Mouse (Mus musculus): ENCODE measurements at regions not wholly inside any gene's neighbourhood (a gene's known extent, or its start where the extent isn't known, plus 50 kb on each side); places are given as distances from the start of the nearest gene placed in this dataset.

GRCm38 (mm10) chr16:76958597-76959392 lies 54.7 kb upstream of the Usp25 start:
- no peak overlapping the region for H3K27ac ChIP-seq (ENCODE audit: low read depth)
- H3K4me3 ChIP-seq (ENCODE audit: low read depth, low read length): no peak overlapping the region
- DNase-seq (ENCODE audit: low spot score) (peak; percentile 8), ATAC-seq (ENCODE audit: insufficient read depth, low read depth) (no peak)
- no peak overlapping the region for H3K9ac ChIP-seq (replicated peaks; ENCODE audit: low read depth, low read length)
- H3K4me2 ChIP-seq (ENCODE audit: low read depth, low read length): no peak overlapping the region
- no peaks in the 10 kb centered on the region for H3K36me3 ChIP-seq (replicated peaks; ENCODE audit: control insufficient read depth, insufficient read depth, low read length)
- H3K27me3 ChIP-seq (ENCODE audit: control insufficient read depth, insufficient read depth, low read length): no peaks in the 10 kb centered on the region
- 47% methylated on average over 7 of the region's 7 CpGs for WGBS
- TF ChIP-seq CTCF (IDR thresholded peaks at IDR 0.05; ENCODE audit: low read depth) (no peak), EP300 (IDR thresholded peaks at IDR 0.05; ENCODE audit: low read depth) (no peak)
- H3K9me3 ChIP-seq (replicated peaks; ENCODE audit: control insufficient read depth, low read length): no peaks in the 10 kb centered on the region
- no peaks in the 10 kb centered on the region for H3K4me1 ChIP-seq (ENCODE audit: control insufficient read depth, insufficient read depth)

DNA sequence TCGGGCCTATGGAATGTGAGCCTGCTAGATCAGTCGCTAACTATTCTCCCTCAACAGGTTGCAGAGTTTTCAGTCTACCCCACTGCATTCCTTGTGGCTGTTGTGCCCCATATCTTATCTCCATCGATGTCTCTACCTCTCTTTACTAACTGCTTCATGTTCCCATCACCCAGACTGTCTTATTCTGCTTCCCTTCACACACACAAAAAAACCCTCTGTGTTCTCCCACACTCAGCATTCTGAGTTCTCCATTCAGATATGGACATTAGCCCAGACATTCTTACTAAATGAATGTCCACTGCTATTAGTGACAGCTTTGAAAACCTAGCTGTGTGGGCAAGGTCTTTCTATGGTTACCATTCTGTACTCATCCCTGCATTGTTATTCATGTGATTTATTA lies 56.0 kb upstream of the Usp25 start:
- Histone ChIP-seq H3K9me3 (replicated peaks; ENCODE audit: control insufficient read depth, low read length) (no peaks in the 10 kb centered on the region), H3K27me3 (ENCODE audit: control insufficient read depth, insufficient read depth, low read length) (no peaks in the 10 kb centered on the region), H3K4me2 (ENCODE audit: low read depth, low read length) (no peak overlapping the region), H3K4me1 (ENCODE audit: control insufficient read depth, insufficient read depth) (no peaks in the 10 kb centered on the region), H3K9ac (replicated peaks; ENCODE audit: low read depth, low read length) (no peak overlapping the region), H3K27ac (ENCODE audit: low read depth) (no peak overlapping the region), H3K36me3 (replicated peaks; ENCODE audit: control insufficient read depth, insufficient read depth, low read length) (no peaks in the 10 kb centered on the region), H3K4me3 (ENCODE audit: low read depth, low read length) (no peak overlapping the region)
- ATAC-seq (ENCODE audit: insufficient read depth, low read depth) (no peak), DNase-seq (ENCODE audit: low spot score) (no peak)
- TF ChIP-seq CTCF (IDR thresholded peaks at IDR 0.05; ENCODE audit: low read depth) (no peak), EP300 (IDR thresholded peaks at IDR 0.05; ENCODE audit: low read depth) (no peak)
- WGBS: 35% methylated on average over 3 of the region's 3 CpGs

DNA sequence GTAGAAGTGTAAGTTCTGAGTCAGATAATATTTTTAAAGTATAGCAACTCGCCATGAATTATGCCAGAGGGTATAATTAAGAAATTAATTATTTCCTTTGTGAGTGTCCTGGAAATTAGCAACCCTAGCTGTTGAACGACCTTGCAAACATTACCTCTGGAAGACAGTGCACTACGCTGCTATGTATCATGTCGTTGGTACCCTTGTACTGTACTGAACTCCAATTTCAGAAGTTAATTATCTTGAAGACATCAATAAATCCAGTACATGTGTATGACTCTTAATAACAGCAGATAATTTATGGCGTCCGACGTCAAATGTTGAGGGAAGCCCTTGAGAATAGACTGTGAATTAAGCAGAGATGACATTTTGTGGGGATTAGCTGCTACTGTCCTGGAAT lies 56.4 kb upstream of the Usp25 start:
- Histone ChIP-seq H3K9ac (replicated peaks; ENCODE audit: low read depth, low read length) (no peak overlapping the region), H3K27ac (ENCODE audit: low read depth) (no peak overlapping the region), H3K4me2 (ENCODE audit: low read depth, low read length) (no peak overlapping the region), H3K27me3 (ENCODE audit: control insufficient read depth, insufficient read depth, low read length) (no peaks in the 10 kb centered on the region), H3K4me3 (ENCODE audit: low read depth, low read length) (no peak overlapping the region), H3K4me1 (ENCODE audit: control insufficient read depth, insufficient read depth) (no peaks in the 10 kb centered on the region), H3K36me3 (replicated peaks; ENCODE audit: control insufficient read depth, insufficient read depth, low read length) (no peaks in the 10 kb centered on the region), H3K9me3 (replicated peaks; ENCODE audit: control insufficient read depth, low read length) (no peaks in the 10 kb centered on the region)
- ATAC-seq (ENCODE audit: insufficient read depth, low read depth) (no peak), DNase-seq (ENCODE audit: low spot score) (no peak)
- 75% methylated on average over 7 of the region's 7 CpGs for WGBS
- TF ChIP-seq CTCF (IDR thresholded peaks at IDR 0.05; ENCODE audit: low read depth) (no peak), EP300 (IDR thresholded peaks at IDR 0.05; ENCODE audit: low read depth) (no peak)

- Histone ChIP-seq H3K9ac (replicated peaks; ENCODE audit: low read depth, low read length) (no peak overlapping the region), H3K27me3 (ENCODE audit: control insufficient read depth, insufficient read depth, low read length) (no peaks in the 10 kb centered on the region), H3K4me2 (ENCODE audit: low read depth, low read length) (no peak overlapping the region), H3K4me1 (ENCODE audit: control insufficient read depth, insufficient read depth) (no peaks in the 10 kb centered on the region), H3K27ac (ENCODE audit: low read depth) (no peak overlapping the region), H3K9me3 (replicated peaks; ENCODE audit: control insufficient read depth, low read length) (no peaks in the 10 kb centered on the region), H3K4me3 (ENCODE audit: low read depth, low read length) (no peak overlapping the region), H3K36me3 (replicated peaks; ENCODE audit: control insufficient read depth, insufficient read depth, low read length) (no peaks in the 10 kb centered on the region)
- no peak for DNase-seq (ENCODE audit: low spot score)
- WGBS: 64% methylated on average over 10 of the region's 10 CpGs
- TF ChIP-seq CTCF (IDR thresholded peaks at IDR 0.05; ENCODE audit: low read depth): no peak
- TF ChIP-seq EP300 (IDR thresholded peaks at IDR 0.05; ENCODE audit: low read depth): no peak
- no peak for ATAC-seq (ENCODE audit: insufficient read depth, low read depth)
Observed at GRCm38 (mm10) chr16:76950836-76951486, 62.5 kb upstream of the Usp25 start.

DNA sequence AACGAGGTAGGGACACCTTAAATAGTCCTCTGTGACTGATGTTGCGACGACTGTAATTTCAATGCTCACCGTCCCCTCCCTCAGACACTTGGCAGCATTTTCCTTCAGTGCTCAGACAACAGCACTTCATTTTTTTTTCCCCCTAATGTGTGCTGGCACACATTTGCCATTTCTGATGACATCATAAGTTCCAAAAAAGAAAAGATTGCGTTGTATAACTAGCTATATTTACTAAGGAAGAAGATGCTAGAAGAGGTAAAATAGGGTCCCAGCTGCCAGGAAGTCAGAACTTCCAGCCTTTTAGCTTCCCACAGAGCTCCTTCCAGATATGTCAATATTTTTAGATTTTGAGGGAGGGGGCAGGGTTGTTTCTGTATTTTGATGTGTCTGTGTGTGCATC lies 66.5 kb upstream of the Usp25 start:
- Histone ChIP-seq H3K27me3 (ENCODE audit: control insufficient read depth, insufficient read depth, low read length) (no peaks in the 10 kb centered on the region), H3K9me3 (replicated peaks; ENCODE audit: control insufficient read depth, low read length) (no peaks in the 10 kb centered on the region), H3K4me3 (ENCODE audit: low read depth, low read length) (no peak overlapping the region), H3K36me3 (replicated peaks; ENCODE audit: control insufficient read depth, insufficient read depth, low read length) (no peaks in the 10 kb centered on the region), H3K27ac (ENCODE audit: low read depth) (no peak overlapping the region), H3K4me2 (ENCODE audit: low read depth, low read length) (no peak overlapping the region), H3K4me1 (ENCODE audit: control insufficient read depth, insufficient read depth) (no peaks in the 10 kb centered on the region), H3K9ac (replicated peaks; ENCODE audit: low read depth, low read length) (no peak overlapping the region)
- no peak for DNase-seq (ENCODE audit: low spot score)
- WGBS: 63% methylated on average over 5 of the region's 5 CpGs
- TF ChIP-seq CTCF (IDR thresholded peaks at IDR 0.05; ENCODE audit: low read depth): no peak
- no peak for TF ChIP-seq EP300 (IDR thresholded peaks at IDR 0.05; ENCODE audit: low read depth)
- no peak for ATAC-seq (ENCODE audit: insufficient read depth, low read depth)

All from heart, postnatal 0 days (tissue).